Mouse (Mus musculus) layer of hippocampus, adult 11-12 months (tissue): ENCODE results near the gene Grm4.
A peak's percentile ranks its signal among the peaks of the same experiment; 100 is the strongest.

ENCODE experiments used
- DNase-seq: peaks from one replicate; pipeline ENCODE4 v3.0.0; 2022; ENCODE audit warnings: low spot score

The Grm4 gene

DNA sequence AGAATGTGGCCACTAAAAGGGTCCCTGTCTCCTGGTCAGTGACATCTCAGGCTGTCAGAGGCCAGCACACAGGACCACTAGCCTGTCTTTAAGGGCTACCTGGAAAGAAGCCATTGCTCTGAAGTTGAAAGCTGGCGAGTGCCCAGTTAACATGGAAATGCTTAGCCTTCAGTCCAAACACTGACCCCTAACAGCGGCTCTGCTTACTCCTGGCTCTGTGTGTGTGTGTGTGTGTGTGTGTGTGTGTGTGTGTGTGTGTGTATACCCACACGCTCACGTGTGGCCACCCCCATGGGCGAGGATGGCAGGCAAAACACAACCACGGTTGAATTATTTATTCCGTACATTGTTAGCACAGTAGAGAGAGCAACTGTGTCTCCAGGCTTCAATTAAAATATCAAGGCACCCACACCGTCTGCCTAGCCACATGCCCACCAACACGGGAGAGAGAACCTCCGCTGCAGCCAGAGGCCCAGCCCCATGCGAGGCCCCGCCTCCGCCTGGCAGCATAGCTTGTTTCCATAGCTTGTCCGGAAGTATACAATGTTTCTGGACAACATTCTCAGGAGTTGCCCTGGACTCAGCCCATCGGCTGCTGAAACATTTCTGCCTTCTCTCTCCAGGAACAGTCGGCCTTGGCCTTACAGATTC is 32.9 kb downstream of the Grm4 start:
- DNase-seq = peak; percentile 21

DNA sequence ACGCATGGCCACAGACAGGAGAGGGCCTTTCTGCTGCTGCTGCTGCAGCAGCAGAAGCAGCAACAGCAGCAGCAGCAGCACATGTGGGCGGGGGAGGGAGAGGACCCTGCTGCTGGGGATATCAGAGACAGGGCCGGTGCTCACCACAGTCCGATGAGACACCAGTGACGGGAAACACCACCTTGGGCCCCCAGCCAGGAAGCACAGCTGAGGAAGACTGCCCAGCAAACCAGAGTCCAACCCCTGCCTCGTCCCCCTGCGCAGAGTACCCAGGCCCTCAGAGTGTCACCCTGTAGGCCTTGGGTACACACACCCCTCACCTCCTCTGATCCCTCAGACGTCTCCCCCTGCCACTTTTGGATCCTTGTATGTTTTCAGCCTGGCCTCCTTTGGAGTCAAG is 35.3 kb downstream of the Grm4 start:
- no peak for DNase-seq

DNA sequence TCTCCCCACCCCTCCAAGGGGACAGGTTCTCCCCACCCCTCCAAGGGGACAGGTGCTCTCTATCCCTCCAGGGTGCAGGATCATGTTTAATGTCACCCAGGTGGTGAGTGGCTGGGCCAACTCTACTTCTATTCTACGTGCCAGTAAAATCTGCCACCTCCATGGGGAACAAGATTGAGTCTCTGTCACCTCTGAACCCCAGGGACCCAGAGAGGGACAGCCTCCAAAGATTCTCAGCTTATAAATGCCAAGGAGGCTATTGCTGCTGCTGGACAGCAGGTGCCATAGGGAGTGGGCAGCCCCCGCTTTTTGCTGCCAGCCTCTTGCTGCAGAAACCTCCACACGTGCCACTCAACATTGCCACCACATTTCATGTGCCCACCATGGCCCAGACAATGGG is 37.6 kb downstream of the Grm4 start:
- DNase-seq = no peak

DNA sequence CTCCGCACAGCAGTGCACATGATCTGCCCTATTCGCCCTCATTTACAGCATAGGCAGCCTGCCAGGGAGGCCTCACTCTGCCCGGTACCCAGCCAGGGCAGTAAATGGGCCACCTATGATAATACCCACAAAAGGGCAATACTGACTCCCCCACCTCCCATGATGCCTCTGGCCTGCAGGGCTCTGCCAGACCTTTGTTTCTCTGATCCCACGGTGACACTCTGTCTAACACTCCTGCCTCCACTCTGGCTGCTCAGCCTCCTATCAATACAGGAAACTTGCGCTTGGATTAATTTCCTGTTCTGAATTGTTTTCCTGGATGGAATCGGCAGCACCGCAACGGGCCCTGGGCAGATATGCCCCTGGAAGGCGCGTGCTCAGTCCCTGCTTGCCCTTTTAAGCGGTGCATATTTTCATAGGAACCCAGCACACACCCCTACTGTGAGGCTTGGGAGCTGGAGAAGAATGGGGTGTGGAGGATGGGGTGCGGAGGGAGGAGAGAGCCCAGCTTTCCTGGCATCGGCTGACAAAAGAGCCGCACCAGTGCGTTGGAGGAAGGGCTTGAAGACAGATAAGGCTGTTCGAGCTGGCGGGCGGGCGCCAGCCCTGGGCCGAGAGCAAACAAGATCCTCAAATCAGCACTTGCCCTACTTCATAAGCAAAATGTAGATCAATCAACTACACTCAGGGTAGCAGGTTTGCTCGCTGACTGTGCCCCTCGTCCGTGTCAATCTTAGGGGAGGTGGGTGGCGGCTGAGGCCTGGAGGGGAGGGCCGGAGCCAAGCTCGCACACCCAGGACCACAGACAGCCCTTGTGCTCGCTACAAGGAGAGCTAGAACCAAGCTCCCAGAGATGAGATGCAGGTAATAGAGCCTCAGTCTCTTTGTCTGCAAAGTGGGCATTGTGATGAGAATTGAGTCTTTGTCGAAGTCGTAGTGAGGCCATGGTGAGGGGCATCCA is 40.8 kb downstream of the Grm4 start:
- DNase-seq = no peak

DNA sequence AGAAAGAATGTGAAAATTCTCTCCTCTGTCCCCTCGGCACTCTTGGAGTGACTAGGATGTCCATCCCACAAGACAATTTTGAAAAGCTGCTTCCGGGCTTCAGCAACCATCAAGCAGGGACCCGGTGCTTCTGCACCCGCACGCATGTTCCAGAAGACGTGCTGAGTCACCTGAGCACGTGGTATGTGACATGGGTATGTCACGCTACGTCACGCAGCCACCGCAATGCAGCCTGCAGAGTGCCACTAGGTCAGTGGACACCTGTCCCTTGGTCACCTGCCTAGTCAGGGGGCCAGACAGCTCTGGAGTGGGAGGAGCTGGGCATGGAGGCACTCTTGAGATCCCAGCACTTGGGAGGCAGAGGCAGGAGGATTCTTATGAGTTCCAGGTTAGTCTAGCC is 45.6 kb downstream of the Grm4 start:
- no peak for DNase-seq

DNA sequence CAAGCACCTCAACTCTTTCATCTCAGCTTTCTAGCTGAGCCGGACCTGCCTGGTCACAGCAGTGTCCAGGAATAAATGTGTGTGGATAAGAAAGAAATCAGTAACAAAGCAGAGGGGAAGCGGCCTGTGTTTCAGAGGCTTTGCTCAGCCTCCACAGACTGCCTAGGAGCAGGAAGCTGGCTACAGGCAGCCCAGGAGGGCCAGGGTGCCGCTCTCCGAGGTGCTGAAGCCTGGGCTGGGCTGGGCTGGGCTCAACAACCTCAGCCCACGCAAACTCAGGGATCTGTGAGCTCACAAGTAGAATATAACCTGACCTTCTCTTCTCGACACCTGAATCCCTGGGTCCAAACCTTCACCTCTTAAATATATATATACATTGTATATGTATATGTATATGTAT is 54.6 kb downstream of the Grm4 start:
- no peak for DNase-seq

DNA sequence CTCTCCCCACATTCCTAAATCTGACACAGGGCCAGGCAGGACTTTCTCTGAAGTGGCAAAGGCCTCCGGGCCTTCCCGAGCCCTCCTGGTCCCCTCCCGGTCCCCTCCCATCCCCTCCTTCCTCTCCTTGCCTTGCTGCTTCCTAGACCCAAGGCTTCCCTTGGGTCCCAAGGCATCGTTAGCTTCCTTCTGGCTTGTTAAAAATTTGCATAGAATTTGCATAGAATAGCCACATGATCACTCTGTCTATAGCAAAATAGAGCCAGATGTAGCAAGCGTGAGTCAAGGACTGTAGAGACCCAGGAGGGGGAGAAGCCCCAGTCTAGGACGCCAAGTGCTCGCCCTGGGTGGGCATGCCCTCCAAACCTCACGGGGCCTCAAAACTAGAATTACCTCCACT is 55.3 kb downstream of the Grm4 start:
- no peak for DNase-seq

GRCm38 (mm10) chr17:27464327-27464962 is 56.8 kb downstream of the Grm4 start:
- DNase-seq = no peak

GRCm38 (mm10) chr17:27459979-27460378 is 61.2 kb downstream of the Grm4 start:
- DNase-seq = no peak

DNA sequence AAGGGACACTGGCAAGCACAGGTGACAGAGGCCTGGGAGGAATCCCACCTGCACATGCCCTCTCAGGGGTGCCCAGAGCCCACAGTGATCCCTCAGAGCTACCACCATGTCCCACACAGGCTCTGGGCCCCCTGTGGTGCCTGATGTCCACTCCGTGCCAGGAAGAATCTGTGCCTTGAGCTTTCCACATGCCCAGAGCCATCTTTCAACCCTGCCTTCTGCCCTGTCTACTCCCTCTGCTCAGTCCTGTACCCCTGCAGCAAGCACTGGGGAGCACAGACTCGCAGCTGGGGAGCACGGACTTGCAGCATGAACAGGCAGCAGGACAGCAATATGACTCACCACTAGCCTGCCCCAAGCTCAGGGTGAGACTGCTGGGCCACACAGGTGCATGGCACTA is 62.0 kb downstream of the Grm4 start:
- no peak for DNase-seq

- DNase-seq = no peak
Measured at GRCm38 (mm10) chr17:27457863-27458494, 63.2 kb downstream of the Grm4 start.

- DNase-seq = no peak
Measured at GRCm38 (mm10) chr17:27457038-27457577, 64.1 kb downstream of the Grm4 start.

DNA sequence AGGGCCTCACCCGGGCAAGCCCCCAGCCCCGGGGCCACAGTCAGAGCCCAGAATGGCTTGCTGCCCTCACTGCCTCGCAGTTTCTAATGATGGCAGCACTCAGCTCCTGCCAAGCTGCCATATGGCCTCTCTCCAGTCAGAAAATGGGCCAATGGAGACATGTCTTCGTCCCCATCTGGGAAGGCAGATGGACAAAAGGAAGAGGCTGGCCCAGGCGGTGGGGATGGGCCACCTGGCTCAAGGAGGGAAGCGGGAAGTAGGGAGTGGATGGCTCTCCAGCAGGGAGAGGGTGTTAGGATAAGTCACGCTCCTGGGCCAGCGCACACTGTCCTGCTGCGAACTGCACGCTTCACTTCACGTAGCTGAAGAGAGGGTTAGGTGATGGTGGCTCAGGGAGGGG is 64.8 kb downstream of the Grm4 start:
- no peak for DNase-seq

- DNase-seq = no peak
Measured at GRCm38 (mm10) chr17:27455012-27455784, 66.0 kb downstream of the Grm4 start.

DNA sequence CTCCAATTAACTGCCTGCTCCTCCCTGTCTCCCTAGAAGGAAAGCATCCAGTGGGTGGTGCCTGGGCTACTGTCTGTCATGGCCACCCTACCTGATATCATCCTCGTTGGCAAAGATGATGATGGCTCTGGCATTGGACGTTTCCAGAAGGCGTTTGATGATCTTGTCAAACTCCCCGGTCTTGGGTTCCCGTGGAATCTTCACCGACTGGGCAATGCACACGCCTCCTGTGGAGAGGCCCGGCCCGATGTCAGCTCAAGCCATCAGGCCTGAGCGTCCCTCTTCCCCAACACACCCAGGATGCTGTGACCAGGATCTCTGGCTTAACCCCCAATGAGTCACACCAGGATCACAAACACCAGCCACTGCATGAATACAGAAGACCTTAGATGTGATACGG is 66.8 kb downstream of the Grm4 start:
- DNase-seq = no peak

GRCm38 (mm10) chr17:27453045-27453444 is 68.2 kb downstream of the Grm4 start:
- DNase-seq = no peak

- DNase-seq = no peak
Measured at GRCm38 (mm10) chr17:27451787-27452186, 69.4 kb downstream of the Grm4 start.

DNA sequence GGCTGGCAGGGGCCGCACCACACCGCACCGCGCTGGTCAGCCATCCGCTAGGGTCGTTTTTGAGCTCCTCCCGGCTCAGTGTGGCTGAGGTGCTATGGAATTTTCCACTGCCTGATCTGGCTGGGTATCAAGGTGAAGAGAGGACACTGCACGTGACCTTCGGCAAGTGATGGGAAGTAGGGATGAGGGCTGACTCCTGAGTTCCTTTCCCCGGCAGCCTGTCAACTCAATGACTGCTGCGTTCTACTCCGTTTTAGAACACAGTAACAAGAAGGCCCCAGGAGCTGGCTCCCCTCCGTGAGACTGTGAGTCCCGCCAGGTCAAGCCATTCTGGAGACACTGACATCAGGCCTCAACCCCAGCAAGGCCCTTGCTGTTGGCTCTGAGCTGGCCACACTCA is 70.0 kb downstream of the Grm4 start:
- no peak for DNase-seq

DNA sequence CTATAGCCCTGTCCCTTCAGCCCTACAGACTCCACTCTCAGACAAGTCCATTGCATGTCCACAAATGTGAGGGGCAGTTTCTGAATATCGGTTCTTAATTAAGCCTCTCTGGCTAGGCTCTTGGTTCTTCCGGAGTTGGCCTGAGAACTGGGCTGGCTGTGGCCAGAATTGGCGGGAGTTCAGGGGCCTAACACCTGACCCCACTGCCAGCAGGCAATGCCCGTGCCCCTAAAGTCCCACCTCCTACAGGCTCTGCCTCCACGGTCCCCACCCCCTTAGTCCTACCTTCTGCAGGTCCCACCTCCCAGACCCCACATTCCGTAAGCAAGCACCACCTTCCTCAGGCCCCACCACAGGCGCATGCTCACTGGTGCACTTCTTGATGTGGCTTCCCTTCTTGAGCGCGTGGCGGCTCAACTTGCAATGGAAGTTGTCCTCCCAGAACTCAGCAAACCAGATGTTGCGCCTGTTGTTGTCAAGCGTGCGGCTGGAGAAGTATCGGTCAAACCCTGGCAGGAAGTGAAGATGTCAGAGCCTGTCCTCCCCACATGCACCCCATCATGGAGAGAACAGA is 71.4 kb downstream of the Grm4 start:
- no peak for DNase-seq

DNA sequence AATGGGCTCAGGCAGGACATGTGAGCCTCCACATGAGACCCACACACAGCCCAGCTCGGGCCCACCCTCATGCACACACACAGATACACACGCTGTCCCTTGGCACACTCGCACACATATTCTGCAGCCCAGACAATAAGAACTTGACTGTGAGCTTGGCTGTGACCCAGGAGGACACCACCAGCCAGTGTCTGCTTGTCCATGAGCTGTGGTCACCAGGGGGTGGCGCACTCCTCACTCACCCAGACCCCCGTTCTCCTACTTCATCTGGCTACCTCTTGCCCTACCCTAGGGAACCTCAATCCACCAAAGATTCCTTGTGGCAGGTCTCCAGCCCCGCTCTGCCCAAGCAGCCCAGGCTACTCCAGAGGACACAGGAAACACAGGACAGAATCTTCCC is 72.5 kb downstream of the Grm4 start:
- no peak for DNase-seq
